In the genomic region with DNA sequence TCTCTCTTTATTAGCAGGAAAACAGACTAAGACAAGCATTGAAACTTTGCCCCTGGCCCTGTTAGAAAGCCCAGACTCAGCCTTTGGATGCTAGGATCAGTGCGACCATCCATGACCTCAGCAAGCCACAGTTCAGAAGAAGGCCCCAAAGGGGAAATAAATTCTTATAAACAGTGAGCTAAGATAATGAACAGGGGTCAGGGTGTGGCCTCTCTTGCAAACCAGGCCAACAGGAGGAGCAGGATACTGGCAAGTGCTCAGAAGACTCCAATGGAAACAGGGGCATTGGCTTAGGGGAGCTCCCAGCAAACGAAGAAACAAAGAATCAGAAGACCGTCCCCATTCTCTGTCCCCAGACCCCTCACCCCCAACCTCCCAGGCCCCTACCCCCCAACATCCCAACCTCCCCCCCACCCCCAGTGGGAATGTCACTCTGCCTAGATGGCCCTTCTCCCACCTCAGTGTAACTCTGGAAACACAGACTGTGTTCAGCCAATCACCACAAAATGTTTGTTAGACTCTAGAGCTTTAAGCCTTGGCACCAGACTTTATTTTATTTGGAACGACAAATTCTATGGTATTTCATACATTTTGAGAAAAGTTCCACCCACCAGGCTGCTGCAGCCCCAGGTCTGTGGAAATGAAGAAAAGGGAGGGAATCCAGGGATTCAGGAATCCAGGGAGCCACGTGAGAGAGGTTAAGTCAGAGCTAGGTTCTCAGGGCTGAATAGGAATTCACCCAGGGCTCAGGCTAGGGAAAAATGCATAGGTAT, we compare ENCODE assay signal across 13 mouse cellular contexts. TPM values are rescaled to one million over a fixed set of nuclear protein-coding genes. Genes with fewer than 3 reads are reported as not detected.
DNase-seq lines count a peak whose midpoint lies in the region; ATAC-seq and TF ChIP-seq lines count a peak whose summit lies in the region.
"Had no signal": no experiment of that assay in that cellular context is flagged by ENCODE, and none has a peak within 500 bp of the region (broad histone marks: within the 10 kb centered on the region; RNA-seq: fewer than 3 reads in every experiment).

No protein-coding gene starts in this region.

- H3K9me3 ChIP-seq in intestine, embryonic 16.5 days (ENCODE audit: control insufficient read depth, low read length) = no peaks in the 10 kb centered on the region
- no peaks in the 10 kb centered on the region for H3K9me3 ChIP-seq in intestine, embryonic 15.5 days
- no peaks in the 10 kb centered on the region for H3K9me3 ChIP-seq in limb, embryonic 15.5 days

- no peak overlapping the region for H3K4me2 ChIP-seq in intestine, embryonic 16.5 days (ENCODE audit: low read depth, low read length)
- H3K4me2 ChIP-seq in intestine, embryonic 15.5 days (replicated peaks) = no peak overlapping the region
- no peak overlapping the region for H3K4me2 ChIP-seq in limb, embryonic 15.5 days

- no peaks in the 10 kb centered on the region for H3K27me3 ChIP-seq in intestine, embryonic 16.5 days (replicated peaks; ENCODE audit: control insufficient read depth, insufficient read depth, low read length)
- H3K27me3 ChIP-seq in intestine, embryonic 15.5 days (replicated peaks) = no peaks in the 10 kb centered on the region
- no peaks in the 10 kb centered on the region for H3K27me3 ChIP-seq in limb, embryonic 15.5 days

- H3K36me3 ChIP-seq in intestine, embryonic 16.5 days (ENCODE audit: control insufficient read depth, insufficient read depth, low read length) = no peaks in the 10 kb centered on the region
- H3K36me3 ChIP-seq in intestine, embryonic 15.5 days = no peaks in the 10 kb centered on the region
- no peaks in the 10 kb centered on the region for H3K36me3 ChIP-seq in limb, embryonic 15.5 days

- ATAC-seq in intestine, embryonic 16.5 days = peak; percentile 46; the same call in 1 of the 2 replicates
- ATAC-seq in intestine, embryonic 15.5 days = no peak
- ATAC-seq in limb, embryonic 15.5 days (ENCODE audit: insufficient number of reproducible peaks, low FRiP score, low TSS enrichment, low read depth) = peak; percentile 71; the same call in 1 of the 2 replicates
- ATAC-seq: inflammation-experienced regulatory T-cells, adult 6 months had no signal

- H3K27ac ChIP-seq in intestine, embryonic 16.5 days (ENCODE audit: low read length) = no peak overlapping the region
- H3K27ac ChIP-seq in intestine, embryonic 15.5 days = no peak overlapping the region
- peak overlapping the region; percentile 71 for H3K27ac ChIP-seq in limb, embryonic 15.5 days

- peaks cover 4% of the 10 kb centered on the region; the same call in 1 of the 2 replicates for H3K4me1 ChIP-seq in intestine, embryonic 16.5 days (ENCODE audit: control insufficient read depth, insufficient read depth, low read length)
- H3K4me1 ChIP-seq in intestine, embryonic 15.5 days (replicated peaks) = no peaks in the 10 kb centered on the region
- H3K4me1 ChIP-seq in lung, adult 2 months (ENCODE audit: control insufficient read depth, insufficient read depth, low read length) = peaks cover 2% of the 10 kb centered on the region; the same call in 1 of the 2 replicates
- H3K4me1 ChIP-seq in limb, embryonic 15.5 days = peaks cover 21% of the 10 kb centered on the region

- no peak for TF ChIP-seq CTCF in lung, adult 2 months (IDR thresholded peaks at IDR 0.05; ENCODE audit: insufficient read depth, low read length)

- DNase-seq in lung, postnatal 25 days (ENCODE audit: low spot score) = peak; percentile 53
- DNase-seq in lung, adult 2 months = no peak
- no peak for DNase-seq in layer of hippocampus, adult 9-10 months (ENCODE audit: low spot score)
- no peak for DNase-seq in retina, embryonic 14.5 days (ENCODE audit: low spot score)
- DNase-seq: cerebellum, adult 18-20 months; right cerebral cortex, adult 18-20 months; spleen, adult 18-20 months; thymus, postnatal 25 days had no signal

- TF ChIP-seq POLR2A in lung, adult 2 months (IDR thresholded peaks at IDR 0.05; ENCODE audit: borderline replicate concordance, extremely low read depth, low read depth, low read length) = no peak

- H3K9ac ChIP-seq in intestine, embryonic 16.5 days (ENCODE audit: low read depth, low read length) = no peak overlapping the region
- no peak overlapping the region for H3K9ac ChIP-seq in intestine, embryonic 15.5 days
- no peak overlapping the region for H3K9ac ChIP-seq in limb, embryonic 15.5 days

- WGBS in intestine, embryonic 16.5 days = 62% methylated on average over 5 of the region's 5 CpGs
- WGBS in intestine, embryonic 15.5 days = 69% methylated on average over 5 of the region's 5 CpGs
- WGBS in lung, adult 2 months = 49% methylated on average over 5 of the region's 5 CpGs
- 46% methylated on average over 5 of the region's 5 CpGs for WGBS in limb, embryonic 15.5 days

- no peak overlapping the region for H3K4me3 ChIP-seq in intestine, embryonic 16.5 days (ENCODE audit: low read length)
- no peak overlapping the region for H3K4me3 ChIP-seq in intestine, embryonic 15.5 days (replicated peaks)
- no peak overlapping the region for H3K4me3 ChIP-seq in lung, adult 2 months (replicated peaks; ENCODE audit: extremely low read depth, low read depth, low read length)
- H3K4me3 ChIP-seq in limb, embryonic 15.5 days = no peak overlapping the region
- H3K4me3 ChIP-seq: erythroblast, embryonic 14.5 days had no signal

RNA-seq across cellular contexts. Expression of gene Nsmce1, which starts 23.9 kb away (rescaled TPM):
- polyA plus RNA-seq in intestine, embryonic 16.5 days (2015; fragmentation: Nextera tagmentation; extraction: Ambion mirVana) = 104 and 115 TPM in 2 replicates
- polyA plus RNA-seq in intestine, embryonic 15.5 days (2015; fragmentation: Nextera tagmentation; extraction: Ambion mirVana) = 120 TPM in 2 replicates
- 35.5 and 38.0 TPM in 2 replicates for polyA plus RNA-seq in lung, adult 2 months (2012; rRNA removed)
- polyA plus RNA-seq in limb, embryonic 15.5 days (2015; fragmentation: Nextera tagmentation; extraction: Ambion mirVana) = 102 and 103 TPM in 2 replicates

RNA-seq across cellular contexts. Expression of gene Il4ra, which starts 36.7 kb away (rescaled TPM):
- 12.6 and 14.5 TPM in 2 replicates for polyA plus RNA-seq in intestine, embryonic 16.5 days (2015; fragmentation: Nextera tagmentation; extraction: Ambion mirVana)
- polyA plus RNA-seq in intestine, embryonic 15.5 days (2015; fragmentation: Nextera tagmentation; extraction: Ambion mirVana) = 10.4 and 11.8 TPM in 2 replicates
- 75.3 and 85.2 TPM in 2 replicates for polyA plus RNA-seq in lung, adult 2 months (2012; rRNA removed)
- 11.4 and 11.9 TPM in 2 replicates for polyA plus RNA-seq in limb, embryonic 15.5 days (2015; fragmentation: Nextera tagmentation; extraction: Ambion mirVana)
